Mouse (Mus musculus) cortical plate, adult 2 months (tissue): ENCODE results near the gene Rap1a.

ENCODE experiments used
- CTCF ChIP-seq: fragments of 200-500 bp; IDR thresholded peaks from 2 replicates; pipeline ENCODE4 v1.5.1; 2011; ENCODE audit warnings: mild to moderate bottlenecking, control low read depth, low read length; ENCODE audit not compliant: insufficient read depth; ENCODE audit errors: extremely low read depth
- POLR2A ChIP-seq: fragments of 200-500 bp; IDR thresholded peaks from 2 replicates; pipeline ENCODE4 v1.6.1; 2011; ENCODE audit warnings: mild to moderate bottlenecking, low read length, control low read depth; ENCODE audit not compliant: insufficient read depth; ENCODE audit errors: extremely low read depth

GRCm38 (mm10) chr3:105825501-105826161 lies 24.5 kb upstream of the Rap1a start:
- no peak for TF ChIP-seq CTCF
- no peak for TF ChIP-seq POLR2A
